Mouse (Mus musculus) stomach, postnatal 0 days (tissue): ENCODE data around the gene Tor1a.

Source experiments
- CTCF ChIP-seq: IDR thresholded peaks from 2 replicates; pipeline ENCODE4 v1.5.1; 2016; ENCODE audit warnings: antibody characterized with exemption, low read depth, mild to moderate bottlenecking, moderate library complexity
- EP300 ChIP-seq: optimal IDR thresholded peaks from 2 replicates; pipeline ENCODE3; 2016; ENCODE audit warnings: antibody characterized with exemption

- no peak for TF ChIP-seq CTCF
- TF ChIP-seq EP300, result no peak
These were observed 38.7 kb downstream of the Tor1a start for GRCm38 (mm10) chr2:30928893-30929482.
